Comparison of ENCODE assay signal across 13 mouse cellular contexts in genomic region chr5:113170064-113170754, GRCm38 (mm10). TPM values are rescaled to one million over a fixed set of nuclear protein-coding genes. Genes with fewer than 3 reads are reported as not detected.
A peak's percentile ranks its signal among the peaks of the same experiment; 100 is the strongest.
DNase-seq lines count a peak whose midpoint lies in the region; ATAC-seq and TF ChIP-seq lines count a peak whose summit lies in the region.
"Had no signal": no experiment of that assay in that cellular context is flagged by ENCODE, and none has a peak within 500 bp of the region (broad histone marks: within the 10 kb centered on the region; RNA-seq: fewer than 3 reads in every experiment).

No protein-coding gene starts in this region.

- TF ChIP-seq POLR2A in thymus, adult 2 months (IDR thresholded peaks at IDR 0.05; ENCODE audit: control insufficient read depth, extremely low read depth, insufficient read depth, low read length, poor library complexity) = no peak

- no peaks in the 10 kb centered on the region for H3K36me3 ChIP-seq in kidney, postnatal 0 days (ENCODE audit: insufficient read depth, low read length)
- H3K36me3 ChIP-seq in kidney, embryonic 16.5 days (ENCODE audit: insufficient read depth, low read length) = 0 out of 2 replicates have a peak, but pooled peaks cover 9% of the 10 kb centered on the region
- H3K36me3 ChIP-seq in thymus, adult 2 months (ENCODE audit: control insufficient read depth, insufficient read depth, low read length) = no peaks in the 10 kb centered on the region
- H3K36me3 ChIP-seq in intestine, postnatal 0 days (ENCODE audit: control insufficient read depth, insufficient read depth) = peaks cover 9% of the 10 kb centered on the region; the same call in 1 of the 2 replicates
- H3K36me3 ChIP-seq: limb, embryonic 13.5 days had no signal

- no peaks in the 10 kb centered on the region for H3K4me1 ChIP-seq in kidney, postnatal 0 days (replicated peaks; ENCODE audit: insufficient read depth, low read length)
- H3K4me1 ChIP-seq in kidney, embryonic 16.5 days (ENCODE audit: insufficient read depth, low read length) = peaks cover 6% of the 10 kb centered on the region; the same call in 1 of the 2 replicates
- no peaks in the 10 kb centered on the region for H3K4me1 ChIP-seq in thymus, adult 2 months (replicated peaks; ENCODE audit: control insufficient read depth, insufficient read depth, low read length)
- 0 out of 2 replicates have a peak, but pooled peaks cover 5% of the 10 kb centered on the region for H3K4me1 ChIP-seq in intestine, postnatal 0 days (replicated peaks; ENCODE audit: control insufficient read depth, insufficient read depth, low read length)

- WGBS in kidney, postnatal 0 days = 91% methylated on average over 11 of the region's 11 CpGs
- WGBS in kidney, embryonic 16.5 days = 87% methylated on average over 11 of the region's 11 CpGs
- WGBS in thymus, adult 2 months = 94% methylated on average over 11 of the region's 11 CpGs
- 58% methylated on average over 11 of the region's 11 CpGs for WGBS in intestine, postnatal 0 days

- no peak overlapping the region for H3K9ac ChIP-seq in kidney, postnatal 0 days (ENCODE audit: low read depth, low read length)
- H3K9ac ChIP-seq in kidney, embryonic 16.5 days (replicated peaks; ENCODE audit: low read length) = no peak overlapping the region
- H3K9ac ChIP-seq in intestine, postnatal 0 days (ENCODE audit: low read depth, low read length) = no peak overlapping the region
- H3K9ac ChIP-seq: limb, embryonic 13.5 days had no signal

- H3K4me2 ChIP-seq in kidney, postnatal 0 days (ENCODE audit: low read length) = no peak overlapping the region
- no peak overlapping the region for H3K4me2 ChIP-seq in kidney, embryonic 16.5 days (replicated peaks; ENCODE audit: low read depth, low read length)
- H3K4me2 ChIP-seq in intestine, postnatal 0 days (replicated peaks; ENCODE audit: low read depth) = no peak overlapping the region
- H3K4me2 ChIP-seq: limb, embryonic 13.5 days had no signal

- DNase-seq in kidney, postnatal 0 days (ENCODE audit: low spot score) = no peak
- peak; percentile 39 for DNase-seq in thymus, adult 2 months
- no peak for DNase-seq in thymus, adult 18-20 months
- peak; percentile 68 for DNase-seq in thymus, postnatal 4 days
- no peak for DNase-seq in right cerebral cortex, postnatal 14 days
- DNase-seq: adrenal gland, postnatal 25 days had no signal

- no peaks in the 10 kb centered on the region for H3K27me3 ChIP-seq in kidney, postnatal 0 days (ENCODE audit: insufficient read depth, low read length)
- no peaks in the 10 kb centered on the region for H3K27me3 ChIP-seq in kidney, embryonic 16.5 days (ENCODE audit: insufficient read depth, low read length)
- H3K27me3 ChIP-seq in thymus, adult 2 months (ENCODE audit: control insufficient read depth, insufficient read depth, low read length) = no peaks in the 10 kb centered on the region
- no peaks in the 10 kb centered on the region for H3K27me3 ChIP-seq in intestine, postnatal 0 days (replicated peaks; ENCODE audit: control insufficient read depth, insufficient read depth, low read length)
- H3K27me3 ChIP-seq: limb, embryonic 13.5 days had no signal

- no peak overlapping the region for H3K27ac ChIP-seq in kidney, postnatal 0 days
- no peak overlapping the region for H3K27ac ChIP-seq in kidney, embryonic 16.5 days (ENCODE audit: low read length)
- H3K27ac ChIP-seq in thymus, adult 2 months (ENCODE audit: control insufficient read depth, insufficient read depth, low read length) = no peak overlapping the region
- H3K27ac ChIP-seq in intestine, postnatal 0 days (ENCODE audit: low read depth, low read length) = peak overlapping the region; percentile 76
- H3K27ac ChIP-seq: limb, embryonic 13.5 days had no signal

- peak; percentile 58 for TF ChIP-seq CTCF in kidney, postnatal 0 days (IDR thresholded peaks at IDR 0.05; ENCODE audit: low read depth)
- peak; percentile 47; the same call in 1 of the 2 replicates for TF ChIP-seq CTCF in thymus, adult 2 months (IDR thresholded peaks at IDR 0.05; ENCODE audit: borderline replicate concordance, control insufficient read depth, extremely low read depth, insufficient read depth, low read length, poor library complexity)
- peak; percentile 77 for TF ChIP-seq CTCF in intestine, postnatal 0 days (IDR thresholded peaks at IDR 0.05; ENCODE audit: low read depth)

- H3K9me3 ChIP-seq in kidney, postnatal 0 days (replicated peaks; ENCODE audit: low read length) = no peaks in the 10 kb centered on the region
- H3K9me3 ChIP-seq in kidney, embryonic 16.5 days (ENCODE audit: low read length) = no peaks in the 10 kb centered on the region
- no peaks in the 10 kb centered on the region for H3K9me3 ChIP-seq in intestine, postnatal 0 days (ENCODE audit: control insufficient read depth)
- H3K9me3 ChIP-seq: limb, embryonic 13.5 days had no signal

- no peak overlapping the region for H3K4me3 ChIP-seq in kidney, postnatal 0 days (replicated peaks; ENCODE audit: low read depth, low read length)
- no peak overlapping the region for H3K4me3 ChIP-seq in kidney, embryonic 16.5 days (ENCODE audit: low read length)
- H3K4me3 ChIP-seq in thymus, adult 2 months (ENCODE audit: control insufficient read depth, insufficient read depth, low read length) = no peak overlapping the region
- H3K4me3 ChIP-seq in intestine, postnatal 0 days (ENCODE audit: low read depth, low read length) = no peak overlapping the region
- H3K4me3 ChIP-seq: limb, embryonic 13.5 days had no signal

- ATAC-seq in kidney, postnatal 0 days (replicated peaks; ENCODE audit: low FRiP score, low read depth) = no peak
- no peak for ATAC-seq in kidney, embryonic 16.5 days (ENCODE audit: low FRiP score, low TSS enrichment)
- no peak for ATAC-seq in intestine, postnatal 0 days
- ATAC-seq in erythroid progenitor cell, adult 5-6 weeks (replicated peaks; ENCODE audit: low FRiP score, poor library complexity, severe bottlenecking) = no peak
- ATAC-seq: midbrain, embryonic 16.5 days had no signal

RNA-seq across cellular contexts. Expression of gene 2900026A02Rik, which starts 50.8 kb away (rescaled TPM):
- polyA plus RNA-seq in kidney, postnatal 0 days (2015; fragmentation: Nextera tagmentation; extraction: Ambion mirVana) = 4.8 and 5.0 TPM in 2 replicates
- 7.2 and 7.9 TPM in 2 replicates for polyA plus RNA-seq in kidney, embryonic 16.5 days (2015; fragmentation: Nextera tagmentation; extraction: Ambion mirVana)
- polyA plus RNA-seq in thymus, adult 2 months (2012; rRNA removed) = 6.9 and 7.8 TPM in 2 replicates
- polyA plus RNA-seq in intestine, postnatal 0 days (2015; fragmentation: Nextera tagmentation; extraction: Ambion mirVana) = 8.0 and 10.4 TPM in 2 replicates
- 1.8 and 2.1 TPM in 2 replicates for total RNA-seq in erythroid progenitor cell, adult 5-6 weeks (2015; ENCODE audit: low replicate concordance)
- total RNA-seq in erythroid progenitor cell, adult 5-6 weeks (2017; ENCODE audit: low replicate concordance) = 0.13 TPM in 1 of 2 replicates, not detected in the other

RNA-seq across cellular contexts. Expression of gene Tmem211, which starts 56.5 kb away (rescaled TPM):
- polyA plus RNA-seq in kidney, postnatal 0 days (2015; fragmentation: Nextera tagmentation; extraction: Ambion mirVana) = 0.12 and 0.22 TPM in 2 replicates
- polyA plus RNA-seq in kidney, embryonic 16.5 days (2015; fragmentation: Nextera tagmentation; extraction: Ambion mirVana) = 0.09 TPM in 1 of 2 replicates, not detected in the other
- 0.10 TPM in 1 of 2 replicates, not detected in the other for polyA plus RNA-seq in thymus, adult 2 months (2012; rRNA removed)
- not detected in 2 replicates for polyA plus RNA-seq in intestine, postnatal 0 days (2015; fragmentation: Nextera tagmentation; extraction: Ambion mirVana)
- total RNA-seq in erythroid progenitor cell, adult 5-6 weeks (2015; ENCODE audit: low replicate concordance) = not detected in 2 replicates
- total RNA-seq in erythroid progenitor cell, adult 5-6 weeks (2017; ENCODE audit: low replicate concordance) = not detected in 2 replicates
- total RNA-seq: adrenal gland, postnatal 25 days; granulocyte monocyte progenitor cell, adult 5-6 weeks; hematopoietic stem cell, adult 5-6 weeks had no signal
- polyA plus RNA-seq: limb, embryonic 13.5 days; midbrain, embryonic 16.5 days had no signal

Comparison
In these comparisons a context has a peak if more than half of its experiments do, and no peak if none do; other contexts are left out.
1. DNase-seq: peak in thymus, adult 2 months (single experiment) and thymus, postnatal 4 days (single experiment); none in kidney, postnatal 0 days (single experiment), thymus, adult 18-20 months (0 of 2) and right cerebral cortex, postnatal 14 days (single experiment).
2. Peak in every context shown above with its lines, with median percentiles within 50 percentile points of each other: CTCF ChIP-seq.